Mouse (Mus musculus): ENCODE measurements around the gene Gucd1.
"Not testable (repeated sequence)": the region's sequence is repeated elsewhere in the genome, so short reads cannot be mapped to it uniquely, and the experiment has no call there.

The Gucd1 gene

GRCm38 (mm10) chr10:75475139-75475850 is 42.5 kb downstream of the Gucd1 start:
- DNase-seq (ENCODE audit: low spot score in 2 of 2): not testable (repeated sequence)

- DNase-seq (ENCODE audit: low spot score in 2 of 2): no peak
Measured at GRCm38 (mm10) chr10:75474571-75474970, 43.2 kb downstream of the Gucd1 start.

GRCm38 (mm10) chr10:75473411-75473810 is 44.4 kb downstream of the Gucd1 start:
- no peak for DNase-seq (ENCODE audit: low spot score in 2 of 2)

- no peak for DNase-seq (ENCODE audit: low spot score in 2 of 2)
Measured at GRCm38 (mm10) chr10:75465781-75466550, 51.8 kb downstream of the Gucd1 start.

DNA sequence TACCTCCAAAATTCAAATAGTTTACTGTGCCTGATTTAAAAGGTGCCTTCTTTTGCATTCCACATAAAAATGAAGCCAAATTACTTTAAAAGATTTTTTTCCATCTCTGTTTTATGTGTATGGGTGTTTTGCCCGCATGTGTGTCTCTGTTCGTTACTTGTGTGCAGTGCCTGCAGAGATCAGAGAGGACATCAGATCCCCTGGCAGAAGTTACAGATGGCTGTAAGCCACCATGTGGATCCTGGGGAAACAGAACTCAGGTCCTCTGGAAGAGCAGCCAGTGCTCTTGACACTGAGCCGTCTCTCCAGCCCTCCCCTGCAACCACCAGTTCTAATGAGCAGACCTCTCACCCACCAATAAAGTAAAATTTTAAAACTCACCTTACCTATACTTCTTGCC is 55.0 kb downstream of the Gucd1 start:
- DNase-seq (ENCODE audit: low spot score in 2 of 2): no peak

DNA sequence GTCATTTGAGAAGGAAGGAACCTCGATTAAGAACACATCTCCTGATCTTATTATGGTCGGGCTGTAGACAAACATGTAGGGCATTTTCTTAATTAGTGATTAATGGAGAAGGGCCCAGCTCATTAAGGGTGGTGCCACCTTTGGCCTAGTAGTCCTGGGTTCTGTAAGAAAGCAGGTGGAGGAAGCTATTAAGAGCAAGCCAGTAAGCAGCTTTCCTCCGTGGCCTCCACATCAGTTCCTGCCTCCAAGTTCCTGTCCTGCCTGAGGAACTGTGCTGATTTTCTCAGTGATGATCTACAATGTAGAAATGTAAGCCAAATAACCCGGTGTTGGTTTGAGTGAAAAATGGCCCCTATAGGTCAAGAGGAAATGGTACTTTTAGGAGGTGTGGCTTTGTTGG is 59.4 kb downstream of the Gucd1 start:
- DNase-seq (ENCODE audit: low spot score in 2 of 2): no peak

DNA sequence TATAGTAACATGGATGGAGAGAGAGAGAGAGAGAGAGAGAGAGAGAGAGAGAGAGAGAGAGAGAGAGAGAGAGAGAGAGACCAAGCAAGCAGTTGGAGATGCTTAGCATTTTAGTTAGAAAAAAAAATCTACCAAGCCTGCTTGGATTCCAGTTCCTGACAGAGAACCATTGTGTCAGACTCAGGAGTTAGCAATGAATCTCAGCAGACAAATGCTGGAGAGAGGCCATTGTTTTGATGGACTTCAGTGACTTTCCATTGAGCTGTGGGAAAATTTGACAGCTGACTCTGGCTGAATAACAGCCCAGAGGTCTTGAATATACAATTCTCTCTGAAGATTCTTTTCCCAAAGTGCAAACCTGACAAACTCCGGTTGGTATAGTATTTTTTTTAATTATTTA is 59.9 kb downstream of the Gucd1 start:
- no peak for DNase-seq (ENCODE audit: low spot score in 2 of 2)

DNA sequence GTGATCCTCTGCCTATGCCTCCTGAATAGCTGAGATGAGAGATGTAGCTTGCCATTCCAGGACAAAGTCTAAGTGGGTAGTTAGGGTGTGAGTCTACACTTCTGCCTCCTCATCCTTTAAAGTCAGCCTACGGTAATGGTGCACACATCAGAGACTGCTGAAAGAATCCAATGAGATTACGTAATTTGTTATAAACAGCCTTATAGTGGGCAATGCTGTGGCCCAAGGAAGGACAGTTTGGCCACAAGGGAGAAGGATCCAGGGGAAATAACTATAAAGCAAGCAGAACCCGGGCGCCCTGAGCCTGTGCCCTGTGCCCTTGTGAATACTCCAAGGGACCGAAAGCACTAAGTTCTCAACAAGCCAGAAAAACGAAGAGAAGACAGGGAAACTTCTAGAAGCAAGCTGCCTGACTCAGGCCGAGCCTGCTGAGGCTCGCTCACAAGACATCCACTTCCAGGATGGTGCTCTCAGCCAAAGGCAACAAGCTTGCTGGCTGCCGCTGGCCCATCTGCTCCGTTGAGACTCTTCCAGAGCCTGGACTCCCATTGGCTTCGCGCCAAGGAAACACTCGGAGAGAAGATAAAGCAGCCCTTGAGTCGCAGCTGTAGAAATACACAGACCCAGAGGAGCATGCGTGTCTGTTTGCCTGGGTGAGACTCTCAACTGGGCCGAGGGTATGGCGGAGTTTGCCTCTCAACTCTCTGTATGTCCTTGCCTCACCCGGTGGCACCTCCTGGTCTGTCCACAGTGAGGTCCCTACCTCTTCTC is 61.5 kb downstream of the Gucd1 start:
- not testable (repeated sequence) for DNase-seq (ENCODE audit: low spot score in 2 of 2)

- no peak for DNase-seq (ENCODE audit: low spot score in 2 of 2)
Measured at GRCm38 (mm10) chr10:75451036-75451786, 66.6 kb downstream of the Gucd1 start.

- DNase-seq (ENCODE audit: low spot score in 2 of 2): no peak
Measured at GRCm38 (mm10) chr10:75450331-75450730, 67.4 kb downstream of the Gucd1 start.

GRCm38 (mm10) chr10:75448806-75449420 is 68.9 kb downstream of the Gucd1 start:
- no peak for DNase-seq (ENCODE audit: low spot score in 2 of 2)

DNA sequence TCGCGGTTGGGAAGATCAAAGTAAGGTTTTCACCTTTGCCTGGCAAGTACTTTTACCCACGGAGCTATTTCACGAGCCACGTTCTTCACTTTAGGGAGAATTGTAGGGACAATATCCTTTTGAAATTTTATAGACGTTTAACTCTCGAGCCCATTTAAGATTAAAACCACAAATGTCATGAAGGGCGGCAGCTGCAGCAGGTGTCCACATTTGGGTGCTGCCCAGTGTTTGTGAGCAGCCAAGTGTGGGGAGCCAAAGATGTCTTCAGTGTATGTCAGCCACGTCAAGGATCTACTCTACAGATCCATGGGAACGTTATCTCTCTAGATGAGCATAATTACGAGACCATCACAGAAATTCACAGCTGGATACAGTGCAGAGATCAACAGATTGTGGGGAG is 70.3 kb downstream of the Gucd1 start:
- no peak for DNase-seq (ENCODE audit: low spot score in 2 of 2)

DNA sequence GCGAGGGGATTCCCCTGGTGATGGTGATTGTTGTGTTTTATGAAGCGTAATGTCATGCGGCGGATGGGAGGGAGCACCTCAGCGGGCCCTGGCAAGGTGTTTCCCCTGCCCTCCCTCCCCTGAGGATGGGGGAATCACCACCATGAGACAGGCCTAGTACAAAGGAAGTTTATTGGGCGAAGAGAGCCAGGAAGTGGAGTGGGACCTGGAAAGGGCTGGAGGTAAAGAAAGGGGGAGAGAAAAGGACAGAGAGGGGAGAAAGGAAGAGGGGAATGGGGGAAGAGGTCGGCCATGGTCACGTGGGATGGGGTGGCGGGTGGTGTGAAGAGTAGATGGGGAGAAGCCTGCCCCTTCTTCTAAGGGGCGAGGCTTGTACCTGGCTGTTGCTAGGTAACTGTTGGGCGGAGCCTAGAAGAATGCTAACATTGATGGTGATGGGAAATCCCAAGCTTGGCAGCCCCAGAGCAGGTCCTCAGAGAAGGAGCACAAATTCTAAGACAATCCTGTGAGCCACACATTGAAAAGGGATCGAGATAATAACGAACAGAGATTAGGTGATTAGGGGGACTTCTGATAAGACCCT is 71.2 kb downstream of the Gucd1 start:
- DNase-seq (ENCODE audit: low spot score in 2 of 2): no peak

- DNase-seq (ENCODE audit: low spot score in 2 of 2): no peak
Measured at GRCm38 (mm10) chr10:75445030-75445429, 72.7 kb downstream of the Gucd1 start.

DNA sequence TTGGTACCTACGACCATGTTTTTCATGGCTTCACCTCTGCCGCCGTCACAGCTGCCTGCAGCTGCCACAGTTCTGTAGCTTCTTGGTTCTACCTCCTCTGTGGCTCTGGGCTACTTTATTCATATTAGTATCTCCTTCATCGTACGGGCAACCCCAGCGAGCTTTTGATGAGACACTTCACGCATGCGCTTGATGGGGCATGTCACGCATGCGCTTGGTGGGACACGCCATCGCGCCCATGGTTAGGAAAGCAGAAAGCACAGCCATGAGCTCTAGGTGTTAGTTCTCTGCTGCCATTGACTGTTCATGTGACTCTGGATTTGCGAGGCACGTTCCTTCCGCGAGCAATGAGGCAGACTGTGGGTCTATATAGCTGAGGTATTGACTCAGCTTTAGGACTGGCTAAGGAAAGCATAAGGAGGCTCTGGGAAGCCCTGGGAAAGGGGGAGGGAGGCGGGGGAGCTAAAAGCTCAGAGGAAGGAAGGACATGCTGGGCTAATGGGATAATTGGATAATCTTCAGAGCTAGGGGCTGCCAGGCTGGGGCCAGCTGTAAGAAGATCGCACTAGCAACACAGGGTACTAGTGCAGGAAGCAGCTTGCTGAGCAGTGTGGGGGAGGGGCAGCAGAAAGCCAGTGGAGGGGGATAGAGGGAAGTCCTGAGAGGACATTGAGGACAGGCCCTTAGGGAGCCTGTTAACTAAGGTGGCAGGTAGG is 73.5 kb downstream of the Gucd1 start:
- no peak for DNase-seq (ENCODE audit: low spot score in 2 of 2)

- no peak for DNase-seq (ENCODE audit: low spot score in 2 of 2)
Measured at GRCm38 (mm10) chr10:75443017-75443416, 74.8 kb downstream of the Gucd1 start.

DNA sequence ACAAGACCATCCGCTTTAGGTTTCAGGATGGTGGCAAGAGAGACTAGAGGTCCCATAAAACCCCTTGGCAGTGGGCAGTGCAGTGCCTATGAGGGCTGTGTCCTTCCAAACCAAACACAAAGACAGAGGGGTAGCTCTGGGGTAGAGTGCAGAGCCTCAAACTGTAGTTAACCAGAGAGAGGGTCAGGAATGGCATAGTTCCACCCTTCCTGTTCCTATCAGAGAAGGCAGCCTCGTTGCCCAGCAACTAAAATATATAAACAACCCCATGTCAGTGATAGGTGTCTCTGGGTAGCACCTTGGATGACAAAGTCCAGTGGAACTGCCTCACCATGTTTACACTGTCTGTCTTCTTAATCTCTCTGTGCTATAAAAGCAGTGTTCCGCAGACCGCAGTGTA is 76.0 kb downstream of the Gucd1 start:
- no peak for DNase-seq (ENCODE audit: low spot score in 2 of 2)

- no peak for DNase-seq (ENCODE audit: low spot score in 2 of 2)
Measured at GRCm38 (mm10) chr10:75440756-75441155, 77.0 kb downstream of the Gucd1 start.

DNA sequence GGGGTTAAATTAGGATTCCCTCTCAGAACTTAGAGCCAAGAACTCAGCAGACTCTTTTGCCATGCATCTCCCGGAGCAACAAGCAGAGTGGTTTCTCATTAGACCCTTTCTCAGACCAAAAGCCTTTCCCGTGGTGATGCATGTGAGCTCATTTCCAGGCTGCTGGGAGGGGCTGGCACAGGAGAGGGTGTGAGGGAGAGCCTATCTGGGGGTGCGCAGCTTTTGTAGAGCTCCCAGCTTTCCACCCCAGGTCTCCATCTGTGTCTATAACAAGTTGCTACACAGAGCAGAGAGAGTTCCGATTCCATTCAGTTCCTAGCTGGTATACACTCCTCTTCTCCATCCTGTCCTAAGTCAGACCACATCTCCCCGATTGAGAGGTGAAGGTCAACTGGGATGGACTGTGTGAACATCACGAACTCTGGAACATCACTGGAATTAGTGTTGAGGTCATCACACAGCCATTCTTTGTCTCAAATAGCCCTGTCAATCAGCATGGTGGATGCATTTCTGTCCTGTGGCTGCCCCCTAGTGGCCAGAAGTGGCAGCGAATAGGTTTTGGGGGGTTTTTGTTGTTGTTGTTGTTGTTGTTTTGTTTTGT is 78.5 kb downstream of the Gucd1 start:
- no peak for DNase-seq (ENCODE audit: low spot score in 2 of 2)

Measured in urinary bladder, postnatal 4 days (tissue).